Mouse (Mus musculus) erythroblast, embryonic 14.5 days (primary cell): ENCODE measurements around the gene Pilra.

Experiments
- GATA1 ChIP-seq: IDR thresholded peaks from 2 replicates; pipeline ENCODE4 v1.6.1; 2012; ENCODE audit warnings: low read length, inconsistent platforms, mixed read lengths
- TAL1 ChIP-seq: IDR thresholded peaks from 3 replicates; pipeline ENCODE4 v1.6.1; 2012; ENCODE audit warnings: low read length, inconsistent platforms, mixed read lengths

GRCm38 (mm10) chr5:137808316-137808715 is 27.8 kb downstream of the Pilra start:
- TF ChIP-seq TAL1 (no peak), GATA1 (no peak)
